Mouse (Mus musculus) right cerebral cortex, postnatal 36 days (tissue): Measurements from ENCODE around the gene Eefsec.
A peak's percentile ranks its signal among the peaks of the same experiment; 100 is the strongest.

ENCODE experiments used
- DNase-seq, 2 experiments: peaks; one replicate each; pipeline ENCODE4 v3.0.0; 2022; ENCODE audit warnings: low spot score in 2 of 2, mixed read lengths in 1 of 2

Gene Eefsec

DNA sequence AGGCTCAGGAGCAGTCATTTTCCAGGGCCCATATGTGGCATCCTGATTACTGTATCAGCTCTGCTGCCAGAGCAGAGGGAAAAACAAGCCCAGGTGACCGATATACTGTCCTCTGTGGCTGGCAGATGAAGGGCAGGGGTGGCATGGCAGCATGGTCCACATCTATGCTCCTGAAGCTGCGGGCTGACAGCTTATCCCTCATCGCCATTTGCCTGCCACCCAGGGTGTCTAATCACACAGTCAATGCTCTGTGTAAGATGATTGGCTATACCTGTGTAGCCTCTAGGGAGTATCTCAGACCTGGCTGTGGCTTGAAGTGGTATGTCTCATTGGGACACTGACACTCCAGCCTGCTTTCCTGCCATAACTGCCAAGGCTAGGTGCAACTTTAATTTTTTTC, 180.3 kb downstream of the Eefsec start:
- no peak for DNase-seq

DNA sequence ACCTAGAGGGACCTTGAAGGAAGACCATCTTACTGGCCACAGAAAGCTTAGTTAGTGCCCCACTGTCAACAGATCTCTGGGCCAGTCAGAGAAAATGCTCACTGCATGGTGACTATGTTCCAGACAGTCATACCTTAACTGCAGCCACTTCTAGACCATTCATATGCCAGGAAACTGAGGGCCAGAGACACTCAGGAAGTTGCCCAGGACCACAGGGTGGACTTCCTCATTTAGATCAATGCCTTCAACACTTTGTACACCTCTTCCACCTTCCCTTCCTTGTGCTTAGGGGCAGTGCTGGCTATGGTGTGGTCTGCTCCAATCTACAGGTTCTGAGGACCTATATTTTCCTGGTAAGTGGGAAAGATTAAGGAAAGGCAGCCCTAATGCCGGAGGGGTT, 181.0 kb downstream of the Eefsec start:
- DNase-seq, result no peak

GRCm38 (mm10) chr6:88262160-88262559, 184.2 kb downstream of the Eefsec start:
- DNase-seq, result peak in 1 of 2 experiments; percentile 15

GRCm38 (mm10) chr6:88260645-88261044, 185.7 kb downstream of the Eefsec start:
- DNase-seq, result no peak

GRCm38 (mm10) chr6:88259621-88260020, 186.7 kb downstream of the Eefsec start:
- DNase-seq, result no peak

DNA sequence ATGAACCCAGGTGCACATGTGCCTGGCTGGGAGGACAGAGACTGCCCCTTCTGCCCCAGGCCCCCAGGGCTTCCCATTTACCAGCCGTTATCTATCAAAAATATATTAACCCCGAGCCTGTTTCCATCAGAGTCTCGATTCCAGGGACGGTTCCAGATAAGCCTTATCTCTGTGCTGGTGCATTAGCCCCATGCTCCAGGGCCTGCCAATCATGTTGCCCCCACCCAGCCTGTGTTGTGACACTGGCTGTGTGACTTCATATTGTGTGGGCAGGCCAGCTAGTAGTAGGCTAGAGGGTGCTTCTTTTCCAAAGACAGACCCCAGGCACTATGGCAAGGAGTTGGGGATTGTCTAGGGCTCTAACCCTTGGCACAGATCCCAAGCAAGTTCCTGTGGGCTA, 190.9 kb downstream of the Eefsec start:
- no peak for DNase-seq

- no peak for DNase-seq
Observed at GRCm38 (mm10) chr6:88254082-88254481, 192.3 kb downstream of the Eefsec start.

GRCm38 (mm10) chr6:88251798-88252478, 194.4 kb downstream of the Eefsec start:
- no peak for DNase-seq

- no peak for DNase-seq
Observed at GRCm38 (mm10) chr6:88251396-88251795, 194.9 kb downstream of the Eefsec start.

- DNase-seq, result no peak
Observed at GRCm38 (mm10) chr6:88249231-88249630, 197.1 kb downstream of the Eefsec start.

DNA sequence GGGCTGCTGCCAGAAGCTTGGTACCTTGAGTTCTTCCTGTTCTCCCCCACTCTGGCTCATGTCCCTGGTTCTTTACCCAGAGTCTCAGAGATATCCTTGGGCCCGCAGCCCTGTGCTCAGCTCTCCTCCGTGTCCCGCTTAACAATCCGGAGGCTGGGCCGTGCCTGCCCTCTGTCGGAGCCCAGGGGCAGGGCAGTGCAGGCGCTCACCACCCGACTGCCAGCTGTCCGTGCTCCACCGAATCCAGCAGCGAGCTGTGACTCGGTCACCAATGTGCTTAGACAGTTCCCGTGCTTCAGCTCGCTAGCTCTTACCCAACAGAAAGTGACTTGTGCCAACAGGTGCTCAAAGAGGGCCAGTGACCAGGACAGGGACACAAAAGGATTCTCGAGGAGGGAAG, 203.7 kb downstream of the Eefsec start:
- DNase-seq, result peak in 1 of 2 experiments; percentile 7

DNA sequence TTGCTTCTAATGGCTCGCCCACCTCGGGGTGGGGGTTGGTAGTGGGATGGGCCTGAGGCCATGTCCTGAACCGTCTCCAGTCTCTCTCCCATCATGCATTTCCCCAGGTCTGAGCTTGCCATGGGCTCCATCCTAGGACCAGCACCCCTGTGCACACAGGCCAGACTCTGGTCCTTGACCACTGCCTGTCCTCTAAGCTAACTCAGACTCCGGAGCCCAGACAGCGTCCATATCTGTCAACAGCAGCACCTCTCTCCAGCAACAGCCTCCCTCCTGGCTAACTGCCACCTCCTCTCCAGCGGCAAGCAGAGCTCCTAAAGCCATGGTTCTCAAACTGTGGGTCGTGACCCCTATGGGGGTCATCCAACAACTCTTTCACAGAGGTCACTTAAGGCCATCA, 209.8 kb downstream of the Eefsec start:
- no peak for DNase-seq

- DNase-seq, result no peak
Observed at GRCm38 (mm10) chr6:88235983-88236382, 210.4 kb downstream of the Eefsec start.

- no peak for DNase-seq
Observed at GRCm38 (mm10) chr6:88235461-88235860, 210.9 kb downstream of the Eefsec start.

DNA sequence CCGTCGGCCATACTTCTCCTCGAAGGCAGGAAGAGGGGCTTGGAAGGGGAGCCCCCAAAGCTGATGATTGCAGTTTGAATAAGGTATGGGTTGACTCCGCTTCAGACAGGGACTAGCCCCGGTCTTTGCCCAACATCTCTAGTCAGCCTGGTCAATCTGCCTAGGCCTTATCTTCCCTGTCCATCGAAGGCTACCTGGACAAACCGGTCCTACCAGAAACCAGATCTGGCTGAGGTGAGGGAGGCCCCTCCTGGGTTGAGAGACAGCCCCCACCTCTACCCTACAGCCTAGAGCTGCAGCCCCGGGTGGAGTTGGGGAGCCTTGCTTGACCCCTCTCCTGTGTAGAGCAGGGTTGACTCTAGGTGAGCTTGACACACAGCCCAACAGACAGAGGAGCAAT, 212.3 kb downstream of the Eefsec start:
- no peak for DNase-seq

GRCm38 (mm10) chr6:88232221-88232620, 214.1 kb downstream of the Eefsec start:
- DNase-seq, result no peak

- no peak for DNase-seq
Observed at GRCm38 (mm10) chr6:88231821-88232220, 214.5 kb downstream of the Eefsec start.

DNA sequence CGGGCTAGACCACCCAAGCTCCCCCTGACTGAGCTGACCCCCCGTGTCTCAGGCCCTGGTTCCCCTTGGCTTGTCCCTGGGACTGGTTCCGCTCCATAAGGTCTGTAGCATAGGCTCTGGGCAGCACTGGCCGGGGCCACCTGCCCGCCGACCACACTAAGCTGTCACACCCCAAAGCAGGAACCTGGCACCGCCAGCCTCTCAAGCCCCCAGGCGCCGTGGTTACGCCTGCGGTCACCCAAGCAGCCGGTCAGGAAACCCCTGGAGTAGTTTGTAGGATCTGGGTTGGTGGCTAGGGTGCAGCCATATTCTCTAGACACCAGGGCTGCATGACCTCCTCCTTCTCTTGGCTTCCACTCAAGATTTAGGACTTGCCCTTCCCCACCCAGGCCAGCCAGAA, 217.1 kb downstream of the Eefsec start:
- no peak for DNase-seq

- no peak for DNase-seq
Observed at GRCm38 (mm10) chr6:88227537-88227936, 218.8 kb downstream of the Eefsec start.

GRCm38 (mm10) chr6:88226570-88226994, 219.8 kb downstream of the Eefsec start:
- DNase-seq, result no peak

DNA sequence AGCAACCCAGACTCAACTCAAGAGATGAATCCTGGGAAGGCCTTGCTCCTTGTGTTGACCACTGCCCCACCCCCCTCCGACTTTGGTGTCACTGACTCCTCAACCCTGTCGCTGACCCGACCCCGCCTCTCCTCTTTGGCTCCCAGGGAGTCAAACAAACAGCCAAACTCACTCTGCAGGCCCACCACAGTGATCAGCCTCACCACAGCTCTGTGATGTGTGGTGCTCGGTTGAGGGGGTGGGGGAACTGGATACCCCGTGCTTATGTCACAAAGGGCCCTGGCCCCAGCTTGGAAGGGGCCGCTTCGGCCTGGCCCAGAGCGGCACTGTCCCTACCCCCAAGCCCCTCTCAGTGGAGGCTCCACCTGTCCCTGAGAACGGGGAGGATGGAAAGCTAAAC, 224.4 kb downstream of the Eefsec start, which contains the start of gene Dnajb8:
Dnajb8 (plus strand) TSS at position 301 of the 400 bp plus-strand sequence.
- DNase-seq, result no peak

- DNase-seq, result no peak
Observed at GRCm38 (mm10) chr6:88219094-88219493, 227.2 kb downstream of the Eefsec start.

GRCm38 (mm10) chr6:88216199-88216598, 230.1 kb downstream of the Eefsec start:
- DNase-seq, result no peak

GRCm38 (mm10) chr6:88215797-88216196, 230.5 kb downstream of the Eefsec start:
- DNase-seq, result no peak
